Mouse (Mus musculus): Measurements from ENCODE around the gene Zfp292. TPM values are rescaled to one million over a fixed set of nuclear protein-coding genes. Genes with fewer than 3 reads are reported as not detected.
A peak's percentile ranks its signal among the peaks of the same experiment; 100 is the strongest.

The Zfp292 gene
- polyA plus RNA-seq, 1 experiment from 2014 or later, result 11.2 TPM

DNA sequence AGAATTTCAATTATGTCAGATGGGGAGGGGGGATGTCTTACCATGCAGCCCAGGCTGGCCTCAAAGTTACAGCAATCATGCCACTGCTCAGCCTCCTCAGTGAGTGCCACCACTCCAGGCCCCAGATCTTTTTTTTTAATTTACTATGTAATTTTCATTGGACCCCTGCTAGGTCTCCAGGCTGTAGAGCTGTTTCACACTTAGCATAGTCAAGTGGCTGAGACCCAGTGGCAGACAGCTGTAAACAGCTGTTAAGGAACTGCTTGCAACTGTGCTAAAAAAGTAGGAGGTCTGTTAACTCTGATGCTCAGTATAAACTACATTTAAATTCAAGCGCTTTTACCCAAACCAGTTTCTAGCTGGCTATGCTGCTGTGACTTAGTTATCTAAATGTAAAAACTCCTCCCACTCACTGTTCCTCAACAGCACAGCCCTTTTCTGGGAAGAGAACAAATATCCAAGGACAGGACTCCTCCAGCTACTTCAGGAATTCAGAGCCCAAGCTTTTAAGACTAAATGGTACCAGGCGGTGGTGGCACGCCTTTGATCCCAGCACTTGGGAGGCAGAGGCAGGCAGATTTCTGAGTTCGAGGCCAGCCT lies 9.8 kb downstream of the Zfp292 start:
- peaks cover 14% of the 10 kb centered on the region for H3K4me1 ChIP-seq (ENCODE audit: control insufficient read depth, insufficient read depth, low read length)
- peaks cover 3% of the 10 kb centered on the region; the same call in 1 of the 2 replicates for H3K36me3 ChIP-seq (ENCODE audit: control insufficient read depth, insufficient read depth, low read length)
- no peak overlapping the region for H3K4me3 ChIP-seq (ENCODE audit: low read length)
- no peak overlapping the region for H3K9ac ChIP-seq (ENCODE audit: low read depth, low read length)
- H3K9me3 ChIP-seq (ENCODE audit: control insufficient read depth, low read length), result no peaks in the 10 kb centered on the region
- H3K27ac ChIP-seq (ENCODE audit: low read length), result no peak overlapping the region
- no peaks in the 10 kb centered on the region for H3K27me3 ChIP-seq (replicated peaks; ENCODE audit: control insufficient read depth, insufficient read depth, low read length)
- no peak overlapping the region for H3K4me2 ChIP-seq (ENCODE audit: low read depth, low read length)
- 84% methylated on average over 4 of the region's 4 CpGs for WGBS
- ATAC-seq, result peak; percentile 78

DNA sequence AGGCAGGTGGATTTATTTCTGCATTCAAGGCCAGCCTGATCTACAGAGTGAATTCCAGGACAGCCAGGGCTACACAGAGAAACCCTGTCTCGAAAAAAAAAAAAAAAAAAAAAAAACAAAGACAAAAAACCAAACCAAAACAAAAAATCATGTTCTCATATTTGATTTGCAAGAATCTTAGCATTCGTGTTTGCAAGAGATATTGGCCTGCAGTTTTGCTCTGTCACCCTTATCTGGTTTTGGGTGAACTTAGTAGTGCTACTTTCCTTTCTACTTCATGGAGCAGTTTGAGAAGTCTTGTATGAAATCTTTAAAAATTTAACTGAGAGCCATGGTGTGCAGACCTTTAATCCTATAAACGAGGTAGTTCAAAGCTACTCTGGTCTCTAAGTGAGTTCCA lies 12.9 kb downstream of the Zfp292 start:
- Histone ChIP-seq H3K36me3 (ENCODE audit: control insufficient read depth, insufficient read depth, low read length) (no peaks in the 10 kb centered on the region), H3K4me1 (ENCODE audit: control insufficient read depth, insufficient read depth, low read length) (peaks cover 20% of the 10 kb centered on the region), H3K27me3 (replicated peaks; ENCODE audit: control insufficient read depth, insufficient read depth, low read length) (no peaks in the 10 kb centered on the region), H3K4me2 (ENCODE audit: low read depth, low read length) (no peak overlapping the region), H3K9me3 (ENCODE audit: control insufficient read depth, low read length) (no peaks in the 10 kb centered on the region), H3K9ac (ENCODE audit: low read depth, low read length) (no peak overlapping the region), H3K4me3 (ENCODE audit: low read length) (no peak overlapping the region), H3K27ac (ENCODE audit: low read length) (no peak overlapping the region)
- 83% methylated on average over 3 of the region's 3 CpGs for WGBS
- no peak for ATAC-seq

DNA sequence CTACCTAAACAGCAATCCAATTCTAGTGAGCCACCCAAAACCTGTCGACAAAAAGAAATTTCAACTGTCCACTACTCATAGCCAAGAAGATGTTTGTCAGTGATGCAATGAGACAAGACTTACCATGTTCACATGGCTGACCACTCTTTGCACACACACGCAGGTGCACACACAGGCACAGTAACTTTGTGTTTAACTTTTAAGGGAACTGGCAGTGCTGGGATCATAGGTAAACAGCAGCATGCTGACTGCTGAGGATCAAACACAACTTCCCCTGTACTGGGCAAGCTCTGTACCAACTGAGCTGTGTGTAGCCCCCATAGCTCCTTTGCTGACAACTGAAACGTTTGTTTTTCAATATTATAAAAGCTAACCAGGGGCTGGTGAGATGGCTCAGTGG lies 21.3 kb downstream of the Zfp292 start:
- no peak overlapping the region for H3K4me2 ChIP-seq (ENCODE audit: low read depth, low read length)
- no peak for ATAC-seq
- no peak overlapping the region for H3K9ac ChIP-seq (ENCODE audit: low read depth, low read length)
- H3K36me3 ChIP-seq (ENCODE audit: control insufficient read depth, insufficient read depth, low read length), result no peaks in the 10 kb centered on the region
- H3K4me1 ChIP-seq (ENCODE audit: control insufficient read depth, insufficient read depth, low read length), result peaks cover 4% of the 10 kb centered on the region; the same call in 1 of the 2 replicates
- H3K4me3 ChIP-seq (ENCODE audit: low read length), result no peak overlapping the region
- no peak overlapping the region for H3K27ac ChIP-seq (ENCODE audit: low read length)
- no peaks in the 10 kb centered on the region for H3K27me3 ChIP-seq (replicated peaks; ENCODE audit: control insufficient read depth, insufficient read depth, low read length)
- H3K9me3 ChIP-seq (ENCODE audit: control insufficient read depth, low read length), result no peaks in the 10 kb centered on the region
- 70% methylated on average over 3 of the region's 3 CpGs for WGBS

DNA sequence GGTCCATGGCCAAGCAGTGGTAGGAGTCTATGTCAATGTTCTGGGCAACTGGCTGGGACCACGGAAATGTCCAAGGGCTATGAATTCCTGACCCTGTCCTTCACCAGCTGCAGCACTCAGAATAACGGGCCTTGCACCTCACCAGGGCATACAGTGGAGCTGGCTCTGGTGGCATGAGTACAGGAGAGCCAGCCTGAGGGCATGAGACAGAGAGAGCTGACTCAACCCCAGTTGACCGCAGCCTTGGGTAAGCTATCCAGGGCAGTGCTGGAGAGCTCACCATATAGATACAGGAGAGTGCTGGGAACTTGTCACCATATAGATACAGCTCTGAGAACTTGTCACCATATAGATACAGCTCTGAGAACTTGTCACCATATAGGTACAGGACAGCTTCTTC lies 23.3 kb downstream of the Zfp292 start:
- H3K4me2 ChIP-seq (ENCODE audit: low read depth, low read length), result no peak overlapping the region
- WGBS, result 87% methylated on average over 3 of the region's 3 CpGs
- no peaks in the 10 kb centered on the region for H3K9me3 ChIP-seq (ENCODE audit: control insufficient read depth, low read length)
- no peak overlapping the region for H3K4me3 ChIP-seq (ENCODE audit: low read length)
- no peaks in the 10 kb centered on the region for H3K27me3 ChIP-seq (replicated peaks; ENCODE audit: control insufficient read depth, insufficient read depth, low read length)
- no peaks in the 10 kb centered on the region for H3K36me3 ChIP-seq (ENCODE audit: control insufficient read depth, insufficient read depth, low read length)
- no peak overlapping the region for H3K27ac ChIP-seq (ENCODE audit: low read length)
- H3K4me1 ChIP-seq (ENCODE audit: control insufficient read depth, insufficient read depth, low read length), result no peaks in the 10 kb centered on the region
- H3K9ac ChIP-seq (ENCODE audit: low read depth, low read length), result no peak overlapping the region
- no peak for ATAC-seq

DNA sequence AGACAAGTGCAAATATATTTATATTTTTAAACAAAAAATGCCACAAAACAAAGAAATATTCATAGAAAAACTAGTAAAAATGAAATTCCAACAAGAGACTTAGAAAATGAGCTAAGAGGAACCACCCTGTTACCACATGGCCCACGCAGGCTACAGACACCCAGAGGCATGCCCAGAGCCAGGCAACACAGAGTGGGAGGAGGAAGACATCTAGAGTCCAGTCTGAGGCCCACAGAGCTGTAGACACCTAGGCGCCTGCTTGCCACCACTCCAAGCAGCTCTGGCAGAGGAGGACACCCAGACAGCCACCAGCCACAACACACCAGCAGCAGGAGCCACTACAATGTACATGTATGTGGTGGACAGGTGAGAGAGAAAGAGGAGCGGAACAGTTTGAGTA lies 23.9 kb downstream of the Zfp292 start:
- WGBS, result 92% methylated on average over 3 of the region's 3 CpGs
- H3K9me3 ChIP-seq (ENCODE audit: control insufficient read depth, low read length), result no peaks in the 10 kb centered on the region
- H3K4me2 ChIP-seq (ENCODE audit: low read depth, low read length), result no peak overlapping the region
- no peaks in the 10 kb centered on the region; the same call in 1 of the 2 replicates for H3K36me3 ChIP-seq (ENCODE audit: control insufficient read depth, insufficient read depth, low read length)
- H3K27me3 ChIP-seq (replicated peaks; ENCODE audit: control insufficient read depth, insufficient read depth, low read length), result no peaks in the 10 kb centered on the region
- H3K4me1 ChIP-seq (ENCODE audit: control insufficient read depth, insufficient read depth, low read length), result no peaks in the 10 kb centered on the region
- ATAC-seq, result peak; percentile 36; the same call in 1 of the 2 replicates
- no peak overlapping the region for H3K4me3 ChIP-seq (ENCODE audit: low read length)
- H3K9ac ChIP-seq (ENCODE audit: low read depth, low read length), result no peak overlapping the region
- H3K27ac ChIP-seq (ENCODE audit: low read length), result no peak overlapping the region

DNA sequence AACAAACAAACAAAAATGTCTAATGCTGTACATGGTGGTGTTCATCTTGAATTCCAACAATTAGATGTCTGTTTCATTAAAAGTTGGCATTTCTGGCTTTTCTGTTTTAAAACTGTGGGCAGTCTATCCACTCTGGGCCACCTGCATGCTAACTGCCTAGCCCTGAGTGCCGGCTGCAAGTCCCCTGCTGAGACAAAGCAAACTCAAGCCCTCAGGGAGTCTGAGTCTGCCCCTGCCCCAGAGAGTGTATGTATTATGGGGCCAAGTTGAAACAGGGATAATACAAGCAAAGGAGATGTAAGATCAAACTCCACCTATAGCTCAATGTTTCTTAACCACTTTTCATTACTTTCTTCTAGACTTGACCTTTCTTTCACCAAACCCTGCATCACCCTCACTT lies 26.8 kb downstream of the Zfp292 start:
- ATAC-seq, result no peak
- WGBS, result 39% methylated on average over 1 of the region's 1 CpGs
- peaks cover 3% of the 10 kb centered on the region for H3K36me3 ChIP-seq (ENCODE audit: control insufficient read depth, insufficient read depth, low read length)
- no peaks in the 10 kb centered on the region for H3K27me3 ChIP-seq (replicated peaks; ENCODE audit: control insufficient read depth, insufficient read depth, low read length)
- no peak overlapping the region for H3K4me3 ChIP-seq (ENCODE audit: low read length)
- no peaks in the 10 kb centered on the region for H3K4me1 ChIP-seq (ENCODE audit: control insufficient read depth, insufficient read depth, low read length)
- H3K9me3 ChIP-seq (ENCODE audit: control insufficient read depth, low read length), result no peaks in the 10 kb centered on the region
- H3K4me2 ChIP-seq (ENCODE audit: low read depth, low read length), result no peak overlapping the region
- no peak overlapping the region for H3K9ac ChIP-seq (ENCODE audit: low read depth, low read length)
- no peak overlapping the region for H3K27ac ChIP-seq (ENCODE audit: low read length)

DNA sequence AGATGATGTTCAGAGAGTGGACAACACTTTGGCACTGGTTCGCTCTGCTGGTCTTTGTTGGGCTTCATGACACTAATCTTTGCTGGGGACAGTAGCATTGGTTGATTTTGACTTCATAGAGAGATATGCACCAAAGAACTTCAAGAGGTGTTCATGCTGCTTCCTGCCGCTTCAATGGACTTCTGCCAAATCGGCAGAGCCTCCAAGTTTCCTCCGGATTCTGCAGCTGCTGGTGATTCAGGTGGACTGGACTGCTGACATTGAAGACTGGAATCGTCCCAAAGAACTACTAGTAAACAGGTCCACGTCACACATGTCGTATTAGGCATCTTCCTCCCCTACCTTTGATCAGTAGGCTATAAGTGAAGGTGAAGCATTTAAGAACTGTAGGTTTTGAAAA lies 30.7 kb downstream of the Zfp292 start:
- no peaks in the 10 kb centered on the region for H3K27me3 ChIP-seq (replicated peaks; ENCODE audit: control insufficient read depth, insufficient read depth, low read length)
- WGBS, result 89% methylated on average over 7 of the region's 7 CpGs
- no peaks in the 10 kb centered on the region for H3K4me1 ChIP-seq (ENCODE audit: control insufficient read depth, insufficient read depth, low read length)
- no peak overlapping the region for H3K27ac ChIP-seq (ENCODE audit: low read length)
- no peak overlapping the region for H3K4me2 ChIP-seq (ENCODE audit: low read depth, low read length)
- H3K9ac ChIP-seq (ENCODE audit: low read depth, low read length), result no peak overlapping the region
- no peak for ATAC-seq
- no peaks in the 10 kb centered on the region for H3K9me3 ChIP-seq (ENCODE audit: control insufficient read depth, low read length)
- H3K4me3 ChIP-seq (ENCODE audit: low read length), result no peak overlapping the region
- H3K36me3 ChIP-seq (ENCODE audit: control insufficient read depth, insufficient read depth, low read length), result peaks cover 3% of the 10 kb centered on the region

DNA sequence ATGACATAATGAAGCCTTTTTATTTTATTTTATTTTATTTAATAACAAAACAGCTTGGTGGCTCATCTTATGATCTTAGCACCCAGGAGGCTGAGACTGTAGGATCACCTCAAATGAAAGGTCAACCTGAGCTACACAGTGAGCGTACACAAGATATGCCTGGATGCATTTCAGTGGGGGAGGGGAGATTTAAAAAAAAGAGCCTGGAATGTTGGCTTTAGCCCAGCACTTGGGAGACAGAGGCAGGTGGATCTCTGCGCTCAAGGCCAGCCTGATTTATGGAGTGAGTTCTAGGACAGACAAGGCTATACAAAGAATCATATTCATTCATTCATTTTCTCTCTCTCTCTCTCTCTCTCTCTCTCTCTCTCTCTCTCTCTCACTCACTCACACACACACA lies 32.6 kb downstream of the Zfp292 start:
- Histone ChIP-seq H3K27ac (ENCODE audit: low read length) (no peak overlapping the region), H3K4me3 (ENCODE audit: low read length) (no peak overlapping the region), H3K9ac (ENCODE audit: low read depth, low read length) (no peak overlapping the region), H3K36me3 (ENCODE audit: control insufficient read depth, insufficient read depth, low read length) (peaks cover 3% of the 10 kb centered on the region), H3K9me3 (ENCODE audit: control insufficient read depth, low read length) (no peaks in the 10 kb centered on the region), H3K4me1 (ENCODE audit: control insufficient read depth, insufficient read depth, low read length) (no peaks in the 10 kb centered on the region), H3K4me2 (ENCODE audit: low read depth, low read length) (no peak overlapping the region), H3K27me3 (replicated peaks; ENCODE audit: control insufficient read depth, insufficient read depth, low read length) (no peaks in the 10 kb centered on the region)
- no peak for ATAC-seq
- 94% methylated on average over 2 of the region's 2 CpGs for WGBS

DNA sequence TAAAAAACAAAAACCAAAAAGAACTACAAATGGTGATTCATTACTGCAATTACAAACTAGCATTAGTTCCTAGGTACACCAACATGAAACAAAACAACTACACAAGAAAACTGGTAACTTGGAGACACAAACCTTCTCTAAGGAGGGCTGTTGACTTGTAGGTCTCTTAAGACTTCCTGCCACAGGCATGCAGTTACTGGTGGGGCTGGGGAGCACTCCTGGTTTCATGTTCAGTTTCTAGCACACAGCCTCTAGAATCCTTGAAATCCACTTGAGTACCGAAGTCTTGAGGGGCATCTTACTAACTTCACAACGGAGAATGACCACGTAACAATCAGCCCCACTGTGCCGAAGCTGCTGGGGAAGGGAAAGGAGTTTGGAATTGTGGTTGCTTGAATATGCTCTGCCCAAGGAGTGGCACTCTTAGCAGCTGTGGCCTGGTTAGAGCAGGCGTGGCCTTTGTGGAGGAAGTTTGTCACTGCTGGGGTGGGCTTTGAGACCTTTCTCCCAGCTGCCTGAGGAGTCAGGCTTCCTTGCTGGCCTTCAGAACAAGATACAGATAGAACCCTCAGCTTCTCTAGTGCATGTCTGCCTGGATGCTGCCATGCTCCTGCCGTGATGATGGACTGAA lies 35.0 kb downstream of the Zfp292 start:
- H3K9me3 ChIP-seq (ENCODE audit: control insufficient read depth, low read length), result no peaks in the 10 kb centered on the region
- no peak overlapping the region for H3K4me3 ChIP-seq (ENCODE audit: low read length)
- no peak overlapping the region for H3K27ac ChIP-seq (ENCODE audit: low read length)
- peaks cover 3% of the 10 kb centered on the region for H3K36me3 ChIP-seq (ENCODE audit: control insufficient read depth, insufficient read depth, low read length)
- H3K4me1 ChIP-seq (ENCODE audit: control insufficient read depth, insufficient read depth, low read length), result peaks cover 3% of the 10 kb centered on the region; the same call in 1 of the 2 replicates
- no peaks in the 10 kb centered on the region for H3K27me3 ChIP-seq (replicated peaks; ENCODE audit: control insufficient read depth, insufficient read depth, low read length)
- 86% methylated on average over 6 of the region's 6 CpGs for WGBS
- H3K9ac ChIP-seq (ENCODE audit: low read depth, low read length), result no peak overlapping the region
- ATAC-seq, result no peak
- no peak overlapping the region for H3K4me2 ChIP-seq (ENCODE audit: low read depth, low read length)
